Mouse (Mus musculus): ENCODE results near the gene Gmds.

GRCm38 (mm10) chr13:31956112-31956511 lies 382.4 kb downstream of the Gmds start:
- TF ChIP-seq CTCF (IDR thresholded peaks at IDR 0.05; ENCODE audit: control insufficient read depth, insufficient read depth, insufficient replicate concordance, low read depth, low read length) (no peak), POLR2A (IDR thresholded peaks at IDR 0.05; ENCODE audit: control insufficient read depth, low read depth, low read length) (no peak)

Measured in testis, adult 2 months (tissue).